Comparison of ENCODE assay signal across 18 mouse cellular contexts in genomic region chr3:103432254-103432653, GRCm38 (mm10).
DNase-seq lines count a peak whose midpoint lies in the region; ATAC-seq and TF ChIP-seq lines count a peak whose summit lies in the region.
"Had no signal": no experiment of that assay in that cellular context is flagged by ENCODE, and none has a peak within 500 bp of the region (broad histone marks: within the 10 kb centered on the region; RNA-seq: fewer than 3 reads in every experiment).

No protein-coding gene starts in this region.

- H3K4me2 ChIP-seq in liver, postnatal 0 days (ENCODE audit: low read depth, low read length), result no peak overlapping the region
- H3K4me2 ChIP-seq in liver, embryonic 12.5 days, result no peak overlapping the region
- no peak overlapping the region for H3K4me2 ChIP-seq in stomach, postnatal 0 days (replicated peaks; ENCODE audit: low read depth)
- H3K4me2 ChIP-seq: heart, embryonic 15.5 days; hindbrain, embryonic 14.5 days; lung, embryonic 14.5 days; neural tube, embryonic 12.5 days had no signal

- TF ChIP-seq CTCF in liver, postnatal 0 days (IDR thresholded peaks at IDR 0.05; ENCODE audit: low read depth), result peak; percentile 24; the same call in 1 of the 2 replicates
- peak; percentile 51 for TF ChIP-seq CTCF in ES-Bruce4 (IDR thresholded peaks at IDR 0.05; ENCODE audit: low read depth, low read length)
- TF ChIP-seq CTCF in stomach, postnatal 0 days (IDR thresholded peaks at IDR 0.05; ENCODE audit: low read depth), result peak; percentile 56

- DNase-seq in heart, embryonic 10.5 days (ENCODE audit: low spot score), result peak; percentile 42
- DNase-seq in heart, postnatal 14 days, result no peak
- no peak for DNase-seq in liver, postnatal 0 days
- DNase-seq in stomach, postnatal 0 days (ENCODE audit: low spot score), result no peak
- DNase-seq in adrenal gland, postnatal 4 days (ENCODE audit: low spot score in 2 of 2), result no peak
- DNase-seq: adrenal gland, postnatal 36 days; cerebellum, postnatal 14 days; gastrocnemius, postnatal 36 days; kidney, adult 18-20 months; kidney, postnatal 36 days; lung, embryonic 14.5 days; right cerebral cortex, postnatal 4 days had no signal

- no peak overlapping the region for H3K4me3 ChIP-seq in heart, embryonic 10.5 days
- H3K4me3 ChIP-seq in liver, postnatal 0 days (ENCODE audit: low read depth, low read length), result no peak overlapping the region
- no peak overlapping the region for H3K4me3 ChIP-seq in liver, embryonic 12.5 days
- H3K4me3 ChIP-seq in ES-Bruce4 (ENCODE audit: low read depth, low read length), result no peak overlapping the region
- no peak overlapping the region for H3K4me3 ChIP-seq in stomach, postnatal 0 days (ENCODE audit: low read depth, low read length)
- H3K4me3 ChIP-seq: heart, embryonic 15.5 days; neural tube, embryonic 12.5 days had no signal

- H3K27me3 ChIP-seq in heart, embryonic 10.5 days (ENCODE audit: insufficient read depth, poor library complexity, severe bottlenecking), result no peaks in the 10 kb centered on the region
- H3K27me3 ChIP-seq in liver, postnatal 0 days (ENCODE audit: insufficient read depth, low read length), result no peaks in the 10 kb centered on the region
- H3K27me3 ChIP-seq in liver, embryonic 12.5 days (replicated peaks), result no peaks in the 10 kb centered on the region
- H3K27me3 ChIP-seq in ES-Bruce4 (ENCODE audit: control insufficient read depth, insufficient read depth, low read length, poor library complexity, severe bottlenecking), result no peaks in the 10 kb centered on the region
- H3K27me3 ChIP-seq in stomach, postnatal 0 days (ENCODE audit: control insufficient read depth, insufficient read depth, low read length), result no peaks in the 10 kb centered on the region
- H3K27me3 ChIP-seq: heart, embryonic 15.5 days; neural tube, embryonic 12.5 days had no signal

- H3K36me3 ChIP-seq in heart, embryonic 10.5 days, result no peaks in the 10 kb centered on the region
- H3K36me3 ChIP-seq in liver, postnatal 0 days (replicated peaks; ENCODE audit: insufficient read depth, low read length), result no peaks in the 10 kb centered on the region
- no peaks in the 10 kb centered on the region for H3K36me3 ChIP-seq in liver, embryonic 12.5 days
- H3K36me3 ChIP-seq in ES-Bruce4 (ENCODE audit: control insufficient read depth, insufficient read depth, low read length, poor library complexity, severe bottlenecking), result no peaks in the 10 kb centered on the region
- H3K36me3 ChIP-seq in stomach, postnatal 0 days (ENCODE audit: control insufficient read depth, insufficient read depth, low read length), result no peaks in the 10 kb centered on the region
- H3K36me3 ChIP-seq: heart, embryonic 15.5 days; neural tube, embryonic 12.5 days had no signal

- intact Hi-C loops in heart, postnatal 14 days (cut with DNase I), result no loop called here

- TF ChIP-seq POLR2A in ES-Bruce4 (IDR thresholded peaks at IDR 0.05; ENCODE audit: insufficient read depth, low read length), result no peak

- H3K9ac ChIP-seq in liver, postnatal 0 days (replicated peaks), result no peak overlapping the region
- no peak overlapping the region for H3K9ac ChIP-seq in liver, embryonic 12.5 days
- H3K9ac ChIP-seq in ES-Bruce4 (ENCODE audit: low read depth, poor library complexity, severe bottlenecking), result no peak overlapping the region
- H3K9ac ChIP-seq in stomach, postnatal 0 days (ENCODE audit: low read length), result no peak overlapping the region
- H3K9ac ChIP-seq: heart, embryonic 15.5 days; hindbrain, embryonic 14.5 days; lung, embryonic 14.5 days; neural tube, embryonic 12.5 days had no signal

- no peaks in the 10 kb centered on the region for H3K9me3 ChIP-seq in heart, embryonic 10.5 days
- no peaks in the 10 kb centered on the region for H3K9me3 ChIP-seq in liver, postnatal 0 days (ENCODE audit: low read length)
- no peaks in the 10 kb centered on the region for H3K9me3 ChIP-seq in liver, embryonic 12.5 days (replicated peaks)
- no peaks in the 10 kb centered on the region for H3K9me3 ChIP-seq in ES-Bruce4 (replicated peaks; ENCODE audit: control insufficient read depth, insufficient read depth, low read length, poor library complexity, severe bottlenecking)
- no peaks in the 10 kb centered on the region for H3K9me3 ChIP-seq in stomach, postnatal 0 days (ENCODE audit: control insufficient read depth, low read length)
- H3K9me3 ChIP-seq: heart, embryonic 15.5 days; neural tube, embryonic 12.5 days had no signal

- no peak for ATAC-seq in liver, postnatal 0 days
- ATAC-seq in liver, embryonic 12.5 days, result no peak
- no peak for ATAC-seq in stomach, postnatal 0 days (ENCODE audit: low FRiP score, low TSS enrichment)
- ATAC-seq: midbrain, embryonic 16.5 days had no signal

- TF ChIP-seq EP300 in liver, postnatal 0 days (IDR thresholded peaks at IDR 0.05; ENCODE audit: low read depth), result no peak
- TF ChIP-seq EP300 in ES-Bruce4 (IDR thresholded peaks at IDR 0.05; ENCODE audit: insufficient read depth, low read depth, low read length), result no peak
- no peak for TF ChIP-seq EP300 in stomach, postnatal 0 days (optimal IDR thresholded peaks at IDR 0.05)

- WGBS in heart, embryonic 10.5 days, result 48% methylated on average over 5 of the region's 5 CpGs
- WGBS in liver, postnatal 0 days (ENCODE audit: insufficient replicate concordance), result 43% methylated on average over 5 of the region's 5 CpGs
- WGBS in liver, embryonic 12.5 days (ENCODE audit: insufficient replicate concordance), result 39% methylated on average over 5 of the region's 5 CpGs
- WGBS in stomach, postnatal 0 days, result 49% methylated on average over 5 of the region's 5 CpGs

- H3K27ac ChIP-seq in heart, embryonic 10.5 days, result no peak overlapping the region
- H3K27ac ChIP-seq in liver, postnatal 0 days (ENCODE audit: low read depth), result no peak overlapping the region
- no peak overlapping the region for H3K27ac ChIP-seq in liver, embryonic 12.5 days
- no peak overlapping the region for H3K27ac ChIP-seq in ES-Bruce4 (ENCODE audit: insufficient read depth, low read length)
- H3K27ac ChIP-seq in stomach, postnatal 0 days (replicated peaks), result no peak overlapping the region
- H3K27ac ChIP-seq: heart, embryonic 15.5 days; hindbrain, embryonic 14.5 days; neural tube, embryonic 12.5 days had no signal

- H3K4me1 ChIP-seq in heart, embryonic 10.5 days, result peaks cover 5% of the 10 kb centered on the region
- H3K4me1 ChIP-seq in liver, postnatal 0 days (ENCODE audit: insufficient read depth), result no peaks in the 10 kb centered on the region
- H3K4me1 ChIP-seq in liver, embryonic 12.5 days, result peaks cover 8% of the 10 kb centered on the region
- no peaks in the 10 kb centered on the region for H3K4me1 ChIP-seq in ES-Bruce4 (ENCODE audit: control insufficient read depth, insufficient read depth, low read length)
- no peaks in the 10 kb centered on the region for H3K4me1 ChIP-seq in stomach, postnatal 0 days (replicated peaks; ENCODE audit: control insufficient read depth, insufficient read depth)
- H3K4me1 ChIP-seq: heart, embryonic 15.5 days; neural tube, embryonic 12.5 days had no signal
